Mouse (Mus musculus) adrenal gland, postnatal 36 days (tissue): ENCODE results near the gene Btbd35f12. TPM values are rescaled to one million over a fixed set of nuclear protein-coding genes. Genes with fewer than 3 reads are reported as not detected.
"Not testable (repeated sequence)": the region's sequence is repeated elsewhere in the genome, so short reads cannot be mapped to it uniquely, and the experiment has no call there.

Experiments
- DNase-seq, 2 experiments: peaks; one replicate each; pipeline ENCODE4 v3.0.0; 2021; ENCODE audit warnings: mixed read lengths in 1 of 2
- long read RNA-seq, 2 experiments: library from polyadenylated mRNA; stranded (forward); transcript quantifications; one replicate each; pipeline ENCODE4 v2.0.0; 2021; ENCODE audit warnings: borderline sequencing depth in 2 of 2
- total RNA-seq, 2 experiments: library from RNA; stranded (reverse); gene quantifications; 2 replicates each; pipeline ENCODE4 v1.2.3; 2021

Btbd35f12 gene
- total RNA-seq: not detected
- long read RNA-seq, experiment 1: 0 reads
- long read RNA-seq, experiment 2: 0 reads

DNA sequence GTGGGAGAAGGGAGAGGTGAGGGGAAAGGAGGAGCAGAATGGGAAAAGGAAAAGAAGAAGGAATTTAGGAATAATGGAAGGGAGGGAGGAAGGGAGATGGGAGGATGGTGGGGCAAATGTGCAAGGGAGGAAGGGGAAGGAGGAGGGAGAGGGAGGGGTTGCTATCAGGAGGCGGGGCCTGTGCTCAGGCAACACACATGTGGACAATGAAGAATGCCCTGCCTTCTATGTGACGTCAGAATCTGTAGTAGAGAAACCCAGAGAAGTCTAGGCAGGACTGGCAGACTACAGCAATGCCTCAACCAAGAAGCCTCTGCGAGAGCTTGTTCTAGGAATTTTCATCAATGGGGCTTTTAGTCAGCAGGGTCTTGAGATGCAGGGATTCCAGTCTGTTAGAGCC is at the start of gene Btbd35f12:
TSS of gene Btbd35f12 (plus strand) at position 301 of the 400 bp plus-strand sequence.
- DNase-seq: not testable (repeated sequence)

DNA sequence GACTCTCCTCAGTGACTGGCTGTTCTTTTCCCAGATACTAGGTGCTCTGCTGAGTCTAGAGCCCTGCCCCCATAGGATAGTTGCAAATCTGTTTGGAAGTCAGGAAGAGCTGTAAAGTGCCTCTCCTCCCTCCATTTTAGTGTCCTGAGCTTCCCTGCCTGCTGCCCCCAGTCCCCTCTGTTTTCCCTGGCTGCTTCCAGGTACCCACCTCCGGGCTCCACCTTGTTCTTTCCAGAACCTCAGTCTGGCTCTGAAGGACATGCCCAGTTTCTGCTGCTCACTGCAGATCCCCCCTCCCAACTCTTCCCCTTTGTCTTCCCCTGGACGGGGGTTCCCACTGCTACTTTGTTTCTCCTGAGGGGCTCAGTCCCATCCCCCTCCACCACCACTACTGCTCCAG is 40.1 kb downstream of the Btbd35f12 start:
- DNase-seq: peak in 1 of 2 experiments; percentile 1

Other genes with a start within 250 kb of the Btbd35f12 start
- not detected for gene Spin2-ps6, start 78.5 kb upstream of the Btbd35f12 start, total RNA-seq